Mouse (Mus musculus) heart, postnatal 0 days (tissue): ENCODE results near the gene 2700081O15Rik.

Experiments used
- CTCF ChIP-seq: IDR thresholded peaks from 2 replicates; pipeline ENCODE4 v1.5.1; 2016; ENCODE audit warnings: antibody characterized with exemption, control low read depth, low read depth
- EP300 ChIP-seq: IDR thresholded peaks from 2 replicates; pipeline ENCODE4 v1.6.1; 2016; ENCODE audit warnings: antibody characterized with exemption, low read depth

DNA sequence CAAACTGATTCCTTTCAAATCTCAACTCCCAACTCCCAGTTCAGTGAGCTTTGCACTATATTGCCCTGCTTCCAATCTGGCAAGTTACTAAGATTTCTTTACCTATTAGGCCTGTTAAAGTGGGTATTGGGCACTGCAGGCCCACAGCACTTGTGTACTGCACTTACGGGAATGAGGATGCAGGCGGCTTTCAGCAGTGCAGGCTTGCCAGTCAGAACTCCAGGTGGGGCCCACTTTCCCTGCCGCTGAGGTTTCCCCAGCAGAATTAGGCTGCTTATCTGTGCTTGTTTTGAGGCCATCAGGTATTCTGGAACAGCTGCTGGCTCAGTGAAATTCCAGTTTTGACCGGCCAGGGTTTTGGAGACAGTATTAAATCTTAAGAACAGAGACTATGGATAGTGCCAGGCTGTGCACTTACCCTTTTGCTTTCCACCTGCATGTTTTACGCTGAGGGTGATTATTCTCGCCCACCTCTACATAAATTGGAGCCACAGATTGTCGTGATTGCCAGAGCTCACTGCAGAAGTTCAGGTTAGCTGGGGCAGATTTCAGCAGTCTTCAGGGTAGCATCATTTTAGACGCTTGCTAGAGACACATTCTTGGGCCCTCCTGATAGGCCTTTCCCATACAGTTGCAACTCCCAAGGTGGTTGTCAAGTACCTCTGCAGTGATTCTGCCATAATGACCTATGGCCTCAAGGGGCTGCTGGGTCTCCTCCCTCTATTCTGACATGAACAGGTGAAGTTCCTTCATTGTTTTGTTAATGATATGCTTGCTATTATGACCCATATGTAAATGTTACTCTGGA lies 7.4 kb downstream of the 2700081O15Rik start:
- TF ChIP-seq CTCF (no peak), EP300 (no peak)
